Mouse (Mus musculus): ENCODE results near the gene Slc24a4. TPM values are rescaled to one million over a fixed set of nuclear protein-coding genes. Genes with fewer than 3 reads are reported as not detected.
A peak's percentile ranks its signal among the peaks of the same experiment; 100 is the strongest.

Gene Slc24a4
- polyA plus RNA-seq (2016; fragmentation: Nextera tagmentation; extraction: Ambion mirVana): 0.14 and 0.65 TPM in 2 replicates

- peak within 1 kb of the TSS; percentile 72; the same call in 1 of the 2 replicates for H3K27ac ChIP-seq
- peaks cover 67% of the 10 kb centered on the region for H3K27me3 ChIP-seq (ENCODE audit: insufficient read depth, poor library complexity, severe bottlenecking)
- DNase-seq (ENCODE audit: low spot score): peak; percentile 38
- peak within 1 kb of the TSS; percentile 67 for H3K4me3 ChIP-seq
- H3K4me1 ChIP-seq (replicated peaks): peaks cover 24% of the 10 kb centered on the region
- no peaks in the 10 kb centered on the region for H3K36me3 ChIP-seq
- under 1% methylated on average over 34 of the region's 34 CpGs for WGBS
- H3K9me3 ChIP-seq: no peaks in the 10 kb centered on the region
Observed at GRCm38 (mm10) chr12:102128081-102128790, at the start of gene Slc24a4. TSS of gene Slc24a4 (plus strand) at chr12:102128733.

- DNase-seq (ENCODE audit: low spot score): no peak
- 84% methylated on average over 13 of the region's 13 CpGs for WGBS
- H3K36me3 ChIP-seq: no peaks in the 10 kb centered on the region
Observed at GRCm38 (mm10) chr12:102082648-102083425, 45.7 kb upstream of the Slc24a4 start.

DNA sequence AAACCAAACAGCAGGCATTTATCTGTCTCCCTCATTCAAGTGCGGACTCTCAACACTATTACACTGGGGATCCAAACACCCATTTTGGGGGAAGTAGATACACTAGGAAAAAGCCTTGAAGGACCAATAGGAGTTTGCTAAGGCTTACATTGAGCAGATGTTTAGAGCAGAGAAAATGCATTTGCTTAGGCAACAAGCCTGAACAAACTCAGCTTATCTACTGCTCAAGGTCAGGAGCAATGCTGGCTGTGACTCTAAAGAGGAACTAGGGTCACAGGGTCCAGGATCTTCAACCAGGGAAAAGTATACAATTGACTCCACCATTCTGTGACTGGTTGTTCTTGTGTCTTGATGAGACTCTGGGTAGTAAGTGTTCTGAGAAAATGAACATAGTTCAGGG lies 38.0 kb upstream of the Slc24a4 start:
- Histone ChIP-seq H3K27ac (no peak overlapping the region), H3K27me3 (ENCODE audit: insufficient read depth, poor library complexity, severe bottlenecking) (no peaks in the 10 kb centered on the region), H3K36me3 (no peaks in the 10 kb centered on the region), H3K9me3 (no peaks in the 10 kb centered on the region), H3K4me3 (no peak overlapping the region), H3K4me1 (replicated peaks) (no peaks in the 10 kb centered on the region)
- no peak for DNase-seq (ENCODE audit: low spot score)
- WGBS: 94% methylated on average over 1 of the region's 1 CpGs

More at GRCm38 (mm10) chr12:102082648-102083425, 45.7 kb upstream of the Slc24a4 start:
- no peak overlapping the region for H3K27ac ChIP-seq
- H3K9me3 ChIP-seq: no peaks in the 10 kb centered on the region
- no peak overlapping the region for H3K4me3 ChIP-seq
- H3K27me3 ChIP-seq (ENCODE audit: insufficient read depth, poor library complexity, severe bottlenecking): no peaks in the 10 kb centered on the region
- H3K4me1 ChIP-seq (replicated peaks): no peaks in the 10 kb centered on the region

GRCm38 (mm10) chr12:102092342-102093094 lies 36.0 kb upstream of the Slc24a4 start:
- no peak overlapping the region for H3K4me3 ChIP-seq
- WGBS: 90% methylated on average over 15 of the region's 15 CpGs
- no peak for DNase-seq (ENCODE audit: low spot score)
- no peaks in the 10 kb centered on the region for H3K4me1 ChIP-seq (replicated peaks)
- no peaks in the 10 kb centered on the region for H3K9me3 ChIP-seq
- H3K27me3 ChIP-seq (ENCODE audit: insufficient read depth, poor library complexity, severe bottlenecking): no peaks in the 10 kb centered on the region
- no peaks in the 10 kb centered on the region for H3K36me3 ChIP-seq
- no peak overlapping the region for H3K27ac ChIP-seq

DNA sequence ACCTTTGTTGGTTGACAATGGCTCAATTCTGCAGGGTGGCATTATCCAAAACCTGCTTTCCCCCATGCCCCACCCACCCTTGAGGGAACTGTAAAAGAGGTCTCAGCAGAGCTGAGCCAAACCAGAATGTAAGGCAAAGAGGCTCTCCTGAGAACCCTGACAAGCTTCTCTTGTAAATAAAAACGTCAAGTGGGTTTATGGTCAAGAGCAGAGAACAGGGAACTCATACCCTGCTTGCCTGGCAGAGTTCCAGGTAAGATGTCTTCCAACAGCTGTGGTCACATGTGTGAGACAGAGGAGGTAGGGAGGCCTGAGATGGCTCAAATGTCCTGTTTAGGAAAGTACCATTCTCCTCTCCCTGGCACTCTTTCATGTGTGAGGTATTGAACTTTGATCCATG lies 22.5 kb upstream of the Slc24a4 start:
- no peak for DNase-seq (ENCODE audit: low spot score)
- no peak overlapping the region for H3K27ac ChIP-seq
- no peaks in the 10 kb centered on the region for H3K36me3 ChIP-seq
- H3K9me3 ChIP-seq: no peaks in the 10 kb centered on the region
- WGBS: 30% methylated on average over 1 of the region's 1 CpGs
- H3K4me3 ChIP-seq: no peak overlapping the region
- H3K4me1 ChIP-seq (replicated peaks): peaks cover 8% of the 10 kb centered on the region
- no peaks in the 10 kb centered on the region for H3K27me3 ChIP-seq (ENCODE audit: insufficient read depth, poor library complexity, severe bottlenecking)

- Histone ChIP-seq H3K4me3 (no peak overlapping the region), H3K4me1 (replicated peaks) (peaks cover 23% of the 10 kb centered on the region), H3K9me3 (no peaks in the 10 kb centered on the region), H3K36me3 (no peaks in the 10 kb centered on the region), H3K27me3 (ENCODE audit: insufficient read depth, poor library complexity, severe bottlenecking) (no peaks in the 10 kb centered on the region), H3K27ac (no peak overlapping the region)
- DNase-seq (ENCODE audit: low spot score): no peak
Observed at GRCm38 (mm10) chr12:102108851-102109250, 19.7 kb upstream of the Slc24a4 start.

GRCm38 (mm10) chr12:102112491-102112890 lies 16.0 kb upstream of the Slc24a4 start:
- no peaks in the 10 kb centered on the region for H3K36me3 ChIP-seq
- no peaks in the 10 kb centered on the region for H3K27me3 ChIP-seq (ENCODE audit: insufficient read depth, poor library complexity, severe bottlenecking)
- H3K9me3 ChIP-seq: no peaks in the 10 kb centered on the region
- no peak for DNase-seq (ENCODE audit: low spot score)
- no peak overlapping the region for H3K4me3 ChIP-seq
- H3K4me1 ChIP-seq (replicated peaks): peaks cover 15% of the 10 kb centered on the region
- no peak overlapping the region for H3K27ac ChIP-seq
- 70% methylated on average over 4 of the region's 4 CpGs for WGBS

- Histone ChIP-seq H3K27ac (no peak overlapping the region), H3K4me1 (replicated peaks) (peaks cover 15% of the 10 kb centered on the region), H3K4me3 (no peak overlapping the region), H3K9me3 (no peaks in the 10 kb centered on the region), H3K36me3 (no peaks in the 10 kb centered on the region), H3K27me3 (ENCODE audit: insufficient read depth, poor library complexity, severe bottlenecking) (no peaks in the 10 kb centered on the region)
- DNase-seq (ENCODE audit: low spot score): no peak
- WGBS: 65% methylated on average over 7 of the region's 7 CpGs
Observed at GRCm38 (mm10) chr12:102112901-102113300, 15.6 kb upstream of the Slc24a4 start.

- DNase-seq (ENCODE audit: low spot score): no peak
- Histone ChIP-seq H3K36me3 (no peaks in the 10 kb centered on the region), H3K4me1 (replicated peaks) (peaks cover 15% of the 10 kb centered on the region), H3K27ac (no peak overlapping the region), H3K4me3 (no peak overlapping the region), H3K27me3 (ENCODE audit: insufficient read depth, poor library complexity, severe bottlenecking) (no peaks in the 10 kb centered on the region), H3K9me3 (no peaks in the 10 kb centered on the region)
- 61% methylated on average over 3 of the region's 3 CpGs for WGBS
Observed at GRCm38 (mm10) chr12:102113391-102113790, 15.1 kb upstream of the Slc24a4 start.

GRCm38 (mm10) chr12:102116580-102116979 lies 12.0 kb upstream of the Slc24a4 start:
- Histone ChIP-seq H3K27ac (no peak overlapping the region), H3K9me3 (no peaks in the 10 kb centered on the region), H3K4me3 (no peak overlapping the region), H3K36me3 (no peaks in the 10 kb centered on the region), H3K27me3 (ENCODE audit: insufficient read depth, poor library complexity, severe bottlenecking) (no peaks in the 10 kb centered on the region), H3K4me1 (replicated peaks) (peaks cover 15% of the 10 kb centered on the region)
- no peak for DNase-seq (ENCODE audit: low spot score)
- 82% methylated on average over 3 of the region's 3 CpGs for WGBS

DNA sequence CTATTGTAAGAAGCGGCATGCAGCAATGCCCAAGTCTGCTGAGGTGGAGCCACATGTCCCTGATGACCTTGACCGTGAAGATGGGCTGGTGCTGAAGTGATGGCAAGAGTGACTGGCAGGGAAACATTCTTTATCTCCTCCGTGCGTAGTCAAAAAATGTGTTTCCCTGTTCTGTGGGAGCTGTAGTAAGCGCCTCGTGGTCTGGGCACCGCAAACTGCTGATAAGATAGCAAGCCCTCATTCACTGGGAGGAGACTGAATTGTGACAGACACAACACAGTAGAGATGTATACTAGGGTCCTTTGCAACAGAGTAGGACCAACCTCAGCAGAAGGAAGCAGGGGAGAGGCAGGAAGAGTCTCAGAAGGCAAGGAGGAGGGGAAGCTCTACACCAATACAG lies 10.5 kb upstream of the Slc24a4 start:
- no peak for DNase-seq (ENCODE audit: low spot score)
- Histone ChIP-seq H3K36me3 (no peaks in the 10 kb centered on the region), H3K27me3 (ENCODE audit: insufficient read depth, poor library complexity, severe bottlenecking) (no peaks in the 10 kb centered on the region), H3K4me1 (replicated peaks) (peaks cover 2% of the 10 kb centered on the region), H3K27ac (no peak overlapping the region), H3K9me3 (no peaks in the 10 kb centered on the region), H3K4me3 (no peak overlapping the region)
- WGBS: 93% methylated on average over 7 of the region's 7 CpGs

DNA sequence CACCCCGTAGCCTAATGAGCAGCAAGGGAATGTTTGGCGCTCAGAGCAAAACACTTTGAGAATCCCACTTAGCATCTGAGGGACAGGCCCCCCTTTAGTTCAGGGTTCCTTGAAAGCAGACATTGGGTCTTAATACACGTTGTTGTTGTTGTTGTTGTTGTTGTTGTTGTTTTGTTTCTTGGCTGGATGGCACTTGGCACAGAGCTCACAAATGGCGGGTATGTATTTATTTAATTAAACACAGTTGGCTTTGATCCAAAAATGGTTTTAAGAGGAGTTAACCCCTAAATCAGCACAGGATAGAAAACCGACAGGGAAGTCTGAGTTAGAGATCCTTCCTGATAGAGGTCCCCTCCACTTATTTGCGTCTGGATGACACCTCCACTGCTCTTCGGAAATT lies 932 bp upstream of the Slc24a4 start:
- no peaks in the 10 kb centered on the region for H3K36me3 ChIP-seq
- peaks cover 65% of the 10 kb centered on the region for H3K27me3 ChIP-seq (ENCODE audit: insufficient read depth, poor library complexity, severe bottlenecking)
- no peaks in the 10 kb centered on the region for H3K9me3 ChIP-seq
- no peak for DNase-seq (ENCODE audit: low spot score)
- peak overlapping the region; percentile 67 for H3K4me3 ChIP-seq
- WGBS: 10% methylated on average over 7 of the region's 7 CpGs
- no peak overlapping the region for H3K27ac ChIP-seq
- H3K4me1 ChIP-seq (replicated peaks): peaks cover 24% of the 10 kb centered on the region

All from hindbrain, embryonic 10.5 days (tissue).